Mouse (Mus musculus) liver, embryonic 15.5 days (tissue): ENCODE measurements around the gene Slc29a3. TPM values are rescaled to one million over a fixed set of nuclear protein-coding genes. Genes with fewer than 3 reads are reported as not detected.
A peak's percentile ranks its signal among the peaks of the same experiment; 100 is the strongest.

Experiments used
- ATAC-seq: fragments of 200-750 bp; cut with Nextera tagmentation; 2 replicates; pipeline ENCODE4 v1.8.0; 2017; ENCODE audit warnings: moderate number of reproducible peaks, mild to moderate bottlenecking, moderate library complexity; ENCODE audit not compliant: insufficient read depth
- H3K27ac ChIP-seq: fragments of 300-500 bp; sonication (generic); replicated peaks from 2 replicates; pipeline ENCODE4 v1.5.1; 2015; ENCODE audit warnings: mild to moderate bottlenecking, inconsistent platforms
- H3K27me3 ChIP-seq: fragments of 300-500 bp; sonication (generic); 2 replicates; pipeline ENCODE4 v1.6.1; 2015; ENCODE audit warnings: mild to moderate bottlenecking, inconsistent platforms
- H3K36me3 ChIP-seq: fragments of 300-500 bp; sonication (generic); replicated peaks from 2 replicates; pipeline ENCODE4 v1.6.1; 2015; ENCODE audit warnings: moderate library complexity, mild to moderate bottlenecking, inconsistent platforms
- H3K4me1 ChIP-seq: fragments of 300-500 bp; sonication (generic); replicated peaks from 2 replicates; pipeline ENCODE4 v1.6.1; 2015; ENCODE audit warnings: inconsistent platforms
- H3K4me2 ChIP-seq: fragments of 300-500 bp; sonication (generic); 2 replicates; pipeline ENCODE4 v1.6.1; 2015; ENCODE audit warnings: moderate library complexity, mild to moderate bottlenecking, inconsistent platforms
- H3K4me3 ChIP-seq: fragments of 300-500 bp; sonication (generic); replicated peaks from 2 replicates; pipeline ENCODE4 v1.5.1; 2015; ENCODE audit warnings: mild to moderate bottlenecking, inconsistent platforms
- H3K9ac ChIP-seq: fragments of 300-500 bp; sonication (generic); 2 replicates; pipeline ENCODE4 v1.6.1; 2015; ENCODE audit warnings: moderate library complexity, mild to moderate bottlenecking, inconsistent platforms
- H3K9me3 ChIP-seq: fragments of 300-500 bp; sonication (generic); replicated peaks from 2 replicates; pipeline ENCODE4 v1.6.1; 2016; ENCODE audit warnings: inconsistent platforms
- WGBS: fragments of 180-500 bp; shearing (Covaris S2); methylation state at CpG from one replicate; pipeline ENCODE4 v1.1.7; 2015; ENCODE audit warnings: mixed read lengths; ENCODE audit not compliant: insufficient replicate concordance; 5-methylcytosine and 5-hydroxymethylcytosine counted together
- polyA plus RNA-seq: library from polyadenylated mRNA; unstranded; fragments of >200 nt; fragmentation: Nextera tagmentation; extraction: Ambion mirVana; gene quantifications from 2 replicates; pipeline ENCODE4 v1.2.1, GENCODE M21; 2015

Gene Slc29a3
- 3.7 and 3.9 TPM in 2 replicates for polyA plus RNA-seq

DNA sequence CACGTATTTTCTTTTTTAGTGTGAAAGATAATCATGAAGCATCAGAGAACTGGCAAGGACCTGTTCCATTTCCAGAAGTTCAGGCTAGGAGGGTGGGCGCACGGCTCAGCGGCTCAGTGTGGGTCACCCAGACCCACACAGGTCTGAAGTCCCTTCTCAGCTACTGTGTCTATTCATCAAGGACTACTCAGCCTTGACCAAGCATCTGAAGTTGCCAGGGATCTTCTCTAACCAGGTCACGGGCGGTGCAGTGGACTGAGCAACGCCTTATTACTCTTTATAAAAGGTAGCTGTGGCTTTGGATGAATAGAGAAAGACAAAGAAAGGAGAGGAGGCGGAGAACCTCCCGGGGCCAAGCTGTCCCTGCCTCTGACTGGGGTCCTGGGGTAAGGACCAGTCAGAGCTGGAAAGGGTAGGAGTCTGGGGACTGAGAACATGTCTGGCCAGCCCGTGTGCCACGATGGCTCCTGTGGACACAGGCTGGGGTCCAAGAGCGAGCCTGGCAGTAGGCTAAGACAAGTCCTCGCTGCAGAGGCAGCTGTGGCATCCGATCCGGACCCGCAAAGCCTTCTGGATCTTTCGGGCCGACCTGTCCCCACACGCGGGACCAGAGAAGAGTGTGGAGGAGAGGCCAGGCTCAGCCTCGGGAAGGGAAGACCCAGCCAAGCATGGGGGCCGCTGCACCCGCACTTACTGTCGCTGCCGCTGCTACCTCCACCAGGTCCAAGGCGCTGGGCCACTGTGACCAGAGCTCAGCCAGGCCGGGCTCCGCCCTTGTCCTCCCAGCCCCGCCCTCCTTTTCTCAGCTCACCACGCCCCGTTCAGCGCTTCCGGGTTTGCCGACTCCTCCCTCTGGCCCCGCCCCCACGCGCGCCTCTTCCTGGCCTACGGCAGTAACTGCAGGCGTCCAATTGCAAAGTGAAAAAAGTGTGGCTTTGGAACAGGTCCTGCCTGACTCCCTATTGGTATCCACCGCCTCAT is at the start of gene Slc29a3:
TSS of gene Slc29a3 (minus strand) at position 755 of the 981 bp plus-strand sequence.
- H3K27me3 ChIP-seq = no peaks in the 10 kb centered on the region
- 7% methylated on average over 41 of the region's 41 CpGs for WGBS
- H3K9me3 ChIP-seq = no peaks in the 10 kb centered on the region
- H3K27ac ChIP-seq = peak within 1 kb of the TSS; percentile 46; the same call in 1 of the 2 replicates
- peaks cover 25% of the 10 kb centered on the region for H3K4me1 ChIP-seq
- H3K9ac ChIP-seq = peak within 1 kb of the TSS; percentile 65
- H3K4me2 ChIP-seq = peak within 1 kb of the TSS; percentile 83
- H3K36me3 ChIP-seq = no peaks in the 10 kb centered on the region
- ATAC-seq = peak; percentile 89
- H3K4me3 ChIP-seq = peak within 1 kb of the TSS; percentile 64

GRCm38 (mm10) chr10:60801898-60802412 is 49.4 kb upstream of the Slc29a3 start:
- Histone ChIP-seq H3K4me2 (no peak overlapping the region), H3K27ac (no peak overlapping the region), H3K27me3 (peaks cover 39% of the 10 kb centered on the region), H3K9ac (no peak overlapping the region), H3K4me3 (no peak overlapping the region), H3K36me3 (no peaks in the 10 kb centered on the region), H3K4me1 (no peaks in the 10 kb centered on the region), H3K9me3 (no peaks in the 10 kb centered on the region)
- ATAC-seq = no peak
- WGBS = 34% methylated on average over 12 of the region's 12 CpGs

DNA sequence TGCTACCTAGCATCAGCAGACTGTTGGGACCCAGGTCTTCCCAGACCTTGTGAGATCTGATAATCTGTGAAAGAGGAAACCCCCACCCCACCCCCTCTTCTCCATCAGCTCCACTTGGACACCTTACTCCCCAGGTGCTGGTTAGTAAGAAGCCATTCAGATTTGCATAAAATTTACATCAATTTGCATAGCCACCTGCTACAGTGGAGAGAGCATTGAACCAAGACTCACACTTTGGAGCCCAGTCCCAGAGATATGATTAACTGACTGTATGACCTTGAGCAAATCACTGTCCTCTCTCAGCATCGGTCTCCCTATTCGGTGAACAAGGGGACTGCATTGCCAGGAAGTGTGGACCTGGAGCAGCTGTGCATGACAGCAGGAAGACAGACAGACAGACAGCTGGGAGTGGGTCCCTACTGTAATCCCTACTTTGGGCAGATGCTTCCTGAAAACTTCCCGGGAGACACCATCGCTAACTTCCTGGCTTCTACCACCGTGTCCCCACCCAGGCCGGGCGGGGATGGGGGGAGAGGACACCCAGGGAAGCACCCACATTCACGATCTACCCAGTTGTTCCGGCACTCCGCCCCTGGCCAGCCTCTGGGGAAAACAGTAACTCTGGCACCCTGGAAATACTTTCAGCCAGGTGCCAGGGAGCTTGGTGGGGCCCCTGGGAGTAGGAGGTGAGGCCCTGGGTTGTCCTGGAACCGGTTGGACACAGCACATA is 48.7 kb upstream of the Slc29a3 start:
- no peaks in the 10 kb centered on the region for H3K9me3 ChIP-seq
- H3K36me3 ChIP-seq = no peaks in the 10 kb centered on the region
- H3K27ac ChIP-seq = no peak overlapping the region
- H3K9ac ChIP-seq = no peak overlapping the region
- H3K27me3 ChIP-seq = peaks cover 39% of the 10 kb centered on the region
- WGBS = 23% methylated on average over 11 of the region's 11 CpGs
- H3K4me1 ChIP-seq = no peaks in the 10 kb centered on the region
- H3K4me2 ChIP-seq = no peak overlapping the region
- ATAC-seq = no peak
- H3K4me3 ChIP-seq = no peak overlapping the region

DNA sequence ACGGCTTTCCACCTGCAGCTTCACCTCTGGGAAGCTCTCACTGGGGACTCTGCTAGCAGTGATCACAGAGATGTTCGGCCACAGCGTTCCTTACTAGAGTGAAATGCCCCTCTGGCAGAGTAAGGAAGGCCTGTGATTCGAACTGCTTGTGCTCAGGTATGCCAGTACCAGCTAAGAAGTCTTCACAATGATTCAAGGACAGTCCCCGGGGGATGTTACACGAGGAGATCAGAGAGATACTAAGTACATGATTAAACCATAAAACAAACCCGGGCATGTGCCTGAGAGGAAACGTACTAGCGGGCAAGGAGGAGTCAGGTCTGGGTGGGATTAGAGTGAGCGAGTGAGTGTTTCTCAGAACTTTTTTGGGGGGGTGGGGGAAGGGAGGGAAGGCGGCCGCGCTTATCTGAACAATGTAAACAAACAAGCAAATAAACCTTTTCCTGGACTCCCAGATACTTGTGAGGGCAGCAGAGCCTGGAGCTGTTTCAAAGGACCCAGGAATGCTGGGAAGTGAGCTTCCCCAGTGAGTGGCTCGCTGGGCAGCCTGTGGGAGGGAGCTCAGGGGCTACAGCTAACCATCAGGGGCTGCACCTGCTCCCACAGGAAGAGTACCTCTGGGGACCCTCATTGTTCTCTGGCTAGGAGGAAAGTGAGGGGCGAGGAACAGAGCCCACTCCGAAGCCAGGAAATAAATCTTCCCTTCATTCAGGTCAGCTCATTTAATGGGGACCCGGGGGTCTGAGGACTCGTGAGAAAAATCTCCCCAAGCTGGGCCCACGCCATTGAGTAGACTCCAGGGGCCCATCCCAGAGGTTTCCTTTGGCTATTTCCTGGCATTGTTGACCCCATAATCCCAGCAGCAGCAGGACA is 47.9 kb upstream of the Slc29a3 start:
- no peak for ATAC-seq
- Histone ChIP-seq H3K9ac (no peak overlapping the region), H3K4me2 (no peak overlapping the region), H3K27ac (no peak overlapping the region), H3K4me3 (no peak overlapping the region), H3K36me3 (no peaks in the 10 kb centered on the region), H3K4me1 (no peaks in the 10 kb centered on the region), H3K27me3 (peaks cover 39% of the 10 kb centered on the region), H3K9me3 (no peaks in the 10 kb centered on the region)
- WGBS = 12% methylated on average over 19 of the region's 19 CpGs

GRCm38 (mm10) chr10:60797682-60798422 is 45.3 kb upstream of the Slc29a3 start:
- no peak for ATAC-seq
- Histone ChIP-seq H3K9me3 (no peaks in the 10 kb centered on the region), H3K4me1 (0 out of 2 replicates have a peak, but pooled peaks cover 5% of the 10 kb centered on the region), H3K36me3 (no peaks in the 10 kb centered on the region), H3K4me3 (no peak overlapping the region), H3K4me2 (no peak overlapping the region), H3K9ac (no peak overlapping the region), H3K27ac (no peak overlapping the region), H3K27me3 (peaks cover 42% of the 10 kb centered on the region)
- WGBS = 63% methylated on average over 14 of the region's 14 CpGs

DNA sequence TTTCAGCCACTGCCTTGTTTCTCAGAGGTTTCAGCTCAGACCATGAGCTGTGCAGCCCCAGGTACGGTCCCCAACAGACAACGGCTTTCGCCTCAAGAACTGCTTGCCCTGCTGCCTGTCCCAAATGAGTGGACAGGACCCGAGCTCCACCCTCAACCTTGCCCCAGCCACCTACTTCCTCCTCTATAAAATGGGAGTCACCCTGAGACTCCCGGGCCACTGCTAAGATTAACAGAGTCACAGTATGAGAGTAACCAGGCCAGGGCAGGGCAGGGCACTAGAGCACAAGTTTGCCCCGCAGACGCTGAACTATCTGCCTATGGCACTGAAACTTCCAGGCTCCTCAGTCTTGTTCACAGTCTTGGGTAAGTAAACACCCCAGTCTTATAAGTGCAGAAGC is 43.9 kb upstream of the Slc29a3 start:
- no peak for ATAC-seq
- no peak overlapping the region for H3K27ac ChIP-seq
- H3K9ac ChIP-seq = no peak overlapping the region
- no peaks in the 10 kb centered on the region for H3K36me3 ChIP-seq
- H3K4me3 ChIP-seq = no peak overlapping the region
- peaks cover 33% of the 10 kb centered on the region for H3K27me3 ChIP-seq
- 0 out of 2 replicates have a peak, but pooled peaks cover 5% of the 10 kb centered on the region for H3K4me1 ChIP-seq
- no peak overlapping the region for H3K4me2 ChIP-seq
- WGBS = 62% methylated on average over 7 of the region's 7 CpGs
- H3K9me3 ChIP-seq = no peaks in the 10 kb centered on the region

DNA sequence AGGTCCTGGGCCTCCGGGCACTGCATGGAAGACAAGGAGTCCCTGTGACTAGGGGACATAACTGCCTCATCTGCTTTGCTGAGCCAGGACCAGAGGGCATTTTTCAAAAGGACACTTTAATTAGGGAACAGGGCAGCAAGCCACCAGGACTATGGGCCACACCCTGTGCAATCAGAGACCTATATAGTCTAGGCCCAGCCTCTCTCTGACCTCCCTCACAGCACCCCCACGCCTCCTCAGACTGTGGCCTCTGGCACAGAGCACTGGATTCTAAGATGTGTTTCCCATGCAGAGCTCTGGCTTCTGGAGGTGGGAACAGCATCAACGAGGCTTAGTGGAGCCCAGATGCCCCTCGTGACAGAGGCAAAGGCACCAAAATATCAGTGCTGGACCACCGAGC is 43.4 kb upstream of the Slc29a3 start:
- 65% methylated on average over 5 of the region's 5 CpGs for WGBS
- H3K9me3 ChIP-seq = no peaks in the 10 kb centered on the region
- no peak for ATAC-seq
- no peak overlapping the region for H3K4me2 ChIP-seq
- H3K27me3 ChIP-seq = peaks cover 28% of the 10 kb centered on the region
- no peak overlapping the region for H3K4me3 ChIP-seq
- H3K36me3 ChIP-seq = no peaks in the 10 kb centered on the region
- H3K9ac ChIP-seq = no peak overlapping the region
- H3K4me1 ChIP-seq = 0 out of 2 replicates have a peak, but pooled peaks cover 5% of the 10 kb centered on the region
- no peak overlapping the region for H3K27ac ChIP-seq

- H3K9me3 ChIP-seq = no peaks in the 10 kb centered on the region
- H3K4me3 ChIP-seq = no peak overlapping the region
- peaks cover 16% of the 10 kb centered on the region for H3K27me3 ChIP-seq
- no peak overlapping the region for H3K9ac ChIP-seq
- no peak overlapping the region for H3K4me2 ChIP-seq
- ATAC-seq = no peak
- H3K27ac ChIP-seq = no peak overlapping the region
- 0 out of 2 replicates have a peak, but pooled peaks cover 5% of the 10 kb centered on the region for H3K4me1 ChIP-seq
- no peaks in the 10 kb centered on the region for H3K36me3 ChIP-seq
- 51% methylated on average over 8 of the region's 8 CpGs for WGBS
These were observed 42.2 kb upstream of the Slc29a3 start for GRCm38 (mm10) chr10:60794792-60795191.

DNA sequence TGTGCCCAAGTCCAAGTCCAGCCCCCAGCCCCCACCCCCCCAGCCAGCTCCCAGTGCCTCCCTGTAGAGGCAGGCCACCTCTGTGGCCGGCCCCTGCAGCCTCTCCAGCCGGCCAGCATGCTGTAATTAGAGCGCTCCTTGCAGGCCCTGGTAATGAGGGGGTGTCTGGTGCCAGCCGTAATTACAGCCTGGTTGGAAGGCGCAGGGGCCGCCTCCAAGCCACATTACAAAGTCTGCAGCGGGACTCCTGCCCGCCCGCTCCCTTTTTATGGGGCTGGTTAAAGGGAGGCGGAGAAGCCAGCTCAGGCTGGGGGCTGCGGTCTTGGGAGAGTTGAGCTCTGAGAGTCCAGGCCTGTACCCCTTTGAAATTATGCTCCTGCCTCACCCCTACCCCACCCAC is 41.8 kb upstream of the Slc29a3 start:
- WGBS = 68% methylated on average over 11 of the region's 11 CpGs
- Histone ChIP-seq H3K4me1 (0 out of 2 replicates have a peak, but pooled peaks cover 5% of the 10 kb centered on the region), H3K4me3 (no peak overlapping the region), H3K27ac (no peak overlapping the region), H3K4me2 (no peak overlapping the region), H3K27me3 (peaks cover 12% of the 10 kb centered on the region), H3K36me3 (no peaks in the 10 kb centered on the region), H3K9me3 (no peaks in the 10 kb centered on the region), H3K9ac (no peak overlapping the region)
- ATAC-seq = no peak

- no peak overlapping the region for H3K9ac ChIP-seq
These were observed 40.2 kb upstream of the Slc29a3 start for GRCm38 (mm10) chr10:60792841-60793240.

More at GRCm38 (mm10) chr10:60792841-60793240, 40.2 kb upstream of the Slc29a3 start:
- Histone ChIP-seq H3K27ac (no peak overlapping the region), H3K4me1 (0 out of 2 replicates have a peak, but pooled peaks cover 5% of the 10 kb centered on the region), H3K4me2 (no peak overlapping the region), H3K9me3 (no peaks in the 10 kb centered on the region), H3K4me3 (no peak overlapping the region), H3K27me3 (peaks cover 3% of the 10 kb centered on the region), H3K36me3 (no peaks in the 10 kb centered on the region)
- 15% methylated on average over 11 of the region's 11 CpGs for WGBS
- no peak for ATAC-seq
